Mouse (Mus musculus) right cerebral cortex, postnatal 36 days (tissue): ENCODE results near the gene Gm49325.
"Not testable (repeated sequence)": the region's sequence is repeated elsewhere in the genome, so short reads cannot be mapped to it uniquely, and the experiment has no call there.

Source experiments
- DNase-seq, 2 experiments: peaks; one replicate each; pipeline ENCODE4 v3.0.0; 2022; ENCODE audit warnings: low spot score in 2 of 2, mixed read lengths in 1 of 2

Gm49325 gene

GRCm38 (mm10) chr10:77682994-77683393 lies 77.0 kb downstream of the Gm49325 start:
- DNase-seq, result no peak

DNA sequence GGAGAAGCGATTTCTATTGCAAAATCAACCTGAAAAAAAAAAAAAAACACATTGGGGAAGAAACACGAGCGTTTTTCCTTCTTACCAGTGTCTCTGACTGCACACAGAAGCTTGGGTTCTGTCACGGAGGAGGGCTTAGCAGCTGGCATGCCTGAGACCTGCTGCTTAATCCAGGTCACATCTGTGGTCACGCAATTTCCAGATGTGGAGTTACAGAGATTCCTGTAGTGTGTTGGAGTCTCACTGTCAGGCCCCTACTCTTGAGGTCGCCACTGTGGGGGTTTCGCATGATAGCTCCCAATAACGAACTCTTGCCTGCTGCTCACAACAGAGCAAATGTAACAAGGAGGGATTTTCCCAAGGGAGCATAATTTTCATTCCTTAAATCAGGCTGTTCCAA lies 78.2 kb downstream of the Gm49325 start:
- DNase-seq, result no peak

DNA sequence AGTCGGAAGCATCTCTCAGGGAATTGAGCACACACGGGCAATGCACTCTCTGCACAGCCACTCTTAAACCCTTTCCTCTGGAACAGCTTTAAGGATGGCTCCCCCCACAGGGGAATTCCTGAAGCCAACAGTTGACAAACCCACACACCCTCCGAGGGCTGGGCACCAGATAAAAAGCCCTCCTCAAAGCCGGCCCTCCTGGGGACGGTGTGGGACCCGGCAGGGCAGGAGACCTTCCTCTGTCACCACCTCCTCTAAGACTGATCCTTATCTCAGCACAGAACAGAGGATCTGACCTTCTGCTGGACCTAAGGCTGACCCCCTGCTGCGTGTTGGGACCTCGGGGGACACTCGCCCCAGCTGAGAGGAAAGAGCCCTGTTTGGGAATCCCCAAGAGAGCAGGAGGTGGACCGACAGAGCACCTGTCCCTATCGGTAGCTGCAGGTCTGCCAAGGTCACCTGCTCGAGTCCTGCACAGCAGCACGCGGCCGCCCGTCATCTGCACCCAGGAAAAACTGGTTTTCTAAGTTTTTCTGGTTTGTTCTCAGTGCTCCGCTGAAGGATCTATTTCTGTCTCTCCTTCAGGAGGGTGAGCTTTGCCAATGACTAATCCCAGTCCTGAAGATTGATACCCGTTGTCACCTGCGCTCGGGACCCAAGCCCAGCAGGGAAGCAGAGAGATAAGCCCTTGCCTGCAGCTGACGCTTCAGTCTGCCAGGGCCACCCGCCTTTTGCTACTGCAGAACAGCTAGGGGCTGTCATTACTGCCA lies 80.1 kb downstream of the Gm49325 start, which contains the start of gene Tspear:
TSS of gene Tspear (plus strand) at position 675 of the 770 bp plus-strand sequence.
- no peak for DNase-seq

DNA sequence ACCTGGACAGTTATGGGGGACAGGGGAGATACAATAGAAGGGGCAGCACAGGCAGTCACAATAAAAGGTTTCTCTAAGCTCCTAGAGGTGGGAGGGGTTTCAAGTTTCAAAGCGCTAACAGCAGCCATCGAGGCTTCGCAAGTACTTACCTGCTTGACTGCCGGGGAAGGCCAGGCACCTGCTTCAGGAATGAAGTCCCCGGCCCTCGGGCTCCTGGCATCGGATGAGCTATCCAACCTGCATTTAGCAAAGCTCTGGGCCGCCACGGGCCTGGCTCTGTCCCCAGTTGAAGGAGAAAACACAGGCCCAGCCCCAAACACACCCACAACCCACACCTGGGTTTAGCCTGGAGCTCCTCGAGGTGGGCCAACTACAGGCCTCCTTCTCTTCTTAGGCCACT lies 81.0 kb downstream of the Gm49325 start:
- DNase-seq, result no peak

DNA sequence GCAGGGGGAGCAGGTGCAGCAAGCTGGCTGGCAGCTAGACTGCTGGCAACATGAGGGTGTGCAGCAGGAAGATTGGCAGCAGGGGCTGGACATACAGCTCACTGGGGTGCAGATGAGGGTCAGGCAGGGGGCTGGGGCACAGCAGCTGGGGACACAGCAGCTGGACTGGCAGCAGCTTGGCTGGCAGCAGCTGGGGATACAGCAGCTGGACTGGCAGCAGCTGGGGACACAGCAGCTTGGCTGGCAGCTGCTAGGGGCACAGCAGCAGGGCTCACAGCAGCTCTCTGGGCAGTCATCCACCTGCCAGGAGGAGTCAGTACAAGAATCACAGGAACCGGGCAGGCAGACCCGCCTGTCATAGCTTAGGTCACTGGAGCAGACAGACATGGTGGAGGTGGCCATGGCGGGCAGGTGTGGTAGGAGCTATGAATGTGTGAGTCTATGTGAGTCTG lies 84.4 kb downstream of the Gm49325 start, which contains the start of gene Gm19402:
TSS of gene Gm19402 (minus strand) at position 402 of the 452 bp plus-strand sequence.
- DNase-seq, result not testable (repeated sequence)
